Mouse (Mus musculus) C2C12 (cell line): ENCODE measurements around the gene Scfd2.

Source experiments
- CEBPB ChIP-seq: IDR thresholded peaks from one replicate; pipeline ENCODE4 v1.6.1; 2011; ENCODE audit warnings: low read depth, mild to moderate bottlenecking, control low read depth, moderate library complexity
- CTCF ChIP-seq: IDR thresholded peaks from one replicate; pipeline ENCODE4 v1.5.1; 2011; ENCODE audit not compliant: control insufficient read depth, insufficient read depth, insufficient read length
- MAX ChIP-seq: IDR thresholded peaks from one replicate; pipeline ENCODE4 v1.6.1; 2011; ENCODE audit warnings: mild to moderate bottlenecking, control low read depth
- USF1 ChIP-seq: IDR thresholded peaks from one replicate; pipeline ENCODE4 v1.6.1; 2011; ENCODE audit warnings: low read depth, mild to moderate bottlenecking, control low read depth, moderate library complexity

DNA sequence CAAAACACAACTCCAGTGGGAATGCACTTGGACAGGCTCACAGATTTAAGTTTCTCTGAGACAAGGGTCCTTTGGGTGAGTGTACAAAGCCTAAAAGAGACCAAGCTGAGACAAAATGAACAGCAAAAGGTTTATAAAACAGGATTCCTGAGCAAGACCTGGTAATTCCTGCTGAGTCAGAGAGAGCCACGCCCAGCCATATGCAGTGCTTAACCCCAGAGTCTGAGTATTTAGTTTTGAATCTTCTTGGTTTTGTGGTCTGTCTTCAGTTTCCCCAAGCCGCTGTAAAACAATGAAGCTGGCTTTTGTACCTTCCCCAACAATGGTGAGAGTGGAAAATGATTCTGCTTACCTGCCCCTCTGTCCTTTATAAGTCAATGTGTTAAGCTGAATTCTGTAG is 246.3 kb downstream of the Scfd2 start:
- no peak for TF ChIP-seq CTCF
- no peak for TF ChIP-seq USF1
- no peak for TF ChIP-seq CEBPB
- TF ChIP-seq MAX, result no peak
